Mouse (Mus musculus) hindbrain, postnatal 0 days (tissue): ENCODE data around the gene Olfr1224-ps1. TPM values are rescaled to one million over a fixed set of nuclear protein-coding genes. Genes with fewer than 3 reads are reported as not detected.

Experiments used
- ATAC-seq: fragments of 200-750 bp; cut with Nextera tagmentation; 2 replicates; pipeline ENCODE4 v1.8.0; 2017; ENCODE audit warnings: mild to moderate bottlenecking, moderate TSS enrichment, moderate library complexity
- DNase-seq: peaks from one replicate; pipeline ENCODE4 v3.0.0-alpha.2; 2015; ENCODE audit warnings: low spot score
- H3K27ac ChIP-seq: fragments of 300-500 bp; sonication (generic); 2 replicates; pipeline ENCODE4 v1.5.1; 2014; ENCODE audit warnings: mild to moderate bottlenecking
- H3K27me3 ChIP-seq: fragments of 300-500 bp; sonication (generic); 2 replicates; pipeline ENCODE4 v1.6.1; 2014; ENCODE audit warnings: low read length, mixed read lengths; ENCODE audit not compliant: insufficient read depth
- H3K36me3 ChIP-seq: fragments of 300-500 bp; sonication (generic); 2 replicates; pipeline ENCODE4 v1.6.1; 2014; ENCODE audit warnings: low read length, mixed read lengths; ENCODE audit not compliant: insufficient read depth
- H3K4me1 ChIP-seq: fragments of 300-500 bp; sonication (generic); 2 replicates; pipeline ENCODE4 v1.6.1; 2014; ENCODE audit warnings: antibody characterized with exemption, low read length, mixed read lengths; ENCODE audit not compliant: insufficient read depth
- H3K4me2 ChIP-seq: fragments of 300-500 bp; sonication (generic); 2 replicates; pipeline ENCODE4 v1.6.1; 2014; ENCODE audit warnings: low read depth, mild to moderate bottlenecking, low read length, moderate library complexity, mixed read lengths
- H3K4me3 ChIP-seq: fragments of 300-500 bp; sonication (generic); 2 replicates; pipeline ENCODE4 v1.5.1; 2014; ENCODE audit warnings: low read length
- H3K9ac ChIP-seq: fragments of 300-500 bp; sonication (generic); replicated peaks from 2 replicates; pipeline ENCODE4 v1.6.1; 2014; ENCODE audit warnings: mild to moderate bottlenecking, low read length, moderate library complexity, mixed read lengths
- H3K9me3 ChIP-seq: fragments of 300-500 bp; sonication (generic); 2 replicates; pipeline ENCODE4 v1.6.1; 2016; ENCODE audit warnings: low read length, mixed read lengths
- CTCF ChIP-seq: IDR thresholded peaks from 2 replicates; pipeline ENCODE4 v1.5.1; 2016; ENCODE audit warnings: antibody characterized with exemption, control low read depth, low read depth
- WGBS: fragments of 180-500 bp; shearing (Covaris S2); extraction: QIAGEN DNeasy Blood & Tissue Kit; methylation state at CpG from one replicate; pipeline ENCODE4 v1.1.7; 2014; 5-methylcytosine and 5-hydroxymethylcytosine counted together
- polyA plus RNA-seq: library from polyadenylated mRNA; unstranded; fragments of >200 nt; fragmentation: Nextera tagmentation; extraction: Ambion mirVana; gene quantifications from 2 replicates; pipeline ENCODE4 v1.2.1, GENCODE M21; 2015
- total RNA-seq: library from RNA; depleted of rRNA; stranded (reverse); fragments of >200 nt; gene quantifications from 2 replicates; pipeline ENCODE4 v1.2.3, GENCODE M21; 2014; rRNA removed

The Olfr1224-ps1 gene
- total and polyA plus RNA-seq, 2 experiments from 2014 or later = not detected

- no peak for TF ChIP-seq CTCF
- no peak within 1 kb of the TSS for H3K9ac ChIP-seq
- H3K36me3 ChIP-seq = no peaks in the 10 kb centered on the region
- 93% methylated on average over 2 of the region's 2 CpGs for WGBS
- no peak within 1 kb of the TSS for H3K27ac ChIP-seq
- H3K4me3 ChIP-seq = no peak within 1 kb of the TSS
- no peak for DNase-seq
- no peaks in the 10 kb centered on the region for H3K27me3 ChIP-seq
- H3K4me2 ChIP-seq = no peak within 1 kb of the TSS
- ATAC-seq = no peak
- no peaks in the 10 kb centered on the region for H3K4me1 ChIP-seq
- no peaks in the 10 kb centered on the region for H3K9me3 ChIP-seq
Measured at GRCm38 (mm10) chr2:89117183-89117582, 46.7 kb downstream of the Olfr1224-ps1 start, which contains the start of gene Olfr1221. Gene Olfr1221 (minus strand): TSS chr2:89117283.

GRCm38 (mm10) chr2:89106735-89107134 lies 57.2 kb downstream of the Olfr1224-ps1 start, which contains the start of gene Olfr1220:
Gene Olfr1220 (minus strand): TSS chr2:89106835.
- Histone ChIP-seq H3K4me3 (no peak within 1 kb of the TSS), H3K27me3 (no peaks in the 10 kb centered on the region), H3K4me2 (no peak within 1 kb of the TSS), H3K27ac (no peak within 1 kb of the TSS), H3K4me1 (no peaks in the 10 kb centered on the region), H3K9me3 (no peaks in the 10 kb centered on the region), H3K36me3 (no peaks in the 10 kb centered on the region), H3K9ac (no peak within 1 kb of the TSS)
- no peak for TF ChIP-seq CTCF
- no peak for DNase-seq
- no peak for ATAC-seq
- 79% methylated on average over 3 of the region's 3 CpGs for WGBS

- Histone ChIP-seq H3K27ac (no peak overlapping the region), H3K4me1 (no peaks in the 10 kb centered on the region), H3K9ac (no peak overlapping the region), H3K36me3 (no peaks in the 10 kb centered on the region), H3K27me3 (no peaks in the 10 kb centered on the region), H3K9me3 (no peaks in the 10 kb centered on the region), H3K4me3 (no peak overlapping the region), H3K4me2 (no peak overlapping the region)
- ATAC-seq = no peak
- no peak for TF ChIP-seq CTCF
- DNase-seq = no peak
Measured at GRCm38 (mm10) chr2:89105651-89106050, 58.2 kb downstream of the Olfr1224-ps1 start.

Other genes with a start within 250 kb of the Olfr1224-ps1 start
- gene Olfr1209, start 248.9 kb downstream of the Olfr1224-ps1 start, total RNA-seq = not detected in 2 replicates
- not detected in 2 replicates for gene Olfr1209, start 248.9 kb downstream of the Olfr1224-ps1 start, polyA plus RNA-seq
- not detected in 2 replicates for gene Olfr1211, start 226.0 kb downstream of the Olfr1224-ps1 start, total RNA-seq
- gene Olfr1211, start 226.0 kb downstream of the Olfr1224-ps1 start, polyA plus RNA-seq = not detected in 2 replicates
- gene Olfr1212, start 210.1 kb downstream of the Olfr1224-ps1 start, total RNA-seq = not detected in 2 replicates
- gene Olfr1212, start 210.1 kb downstream of the Olfr1224-ps1 start, polyA plus RNA-seq = not detected in 2 replicates
- gene Gm13762, start 183.8 kb downstream of the Olfr1224-ps1 start, total RNA-seq = not detected in 2 replicates
- not detected in 2 replicates for gene Gm13762, start 183.8 kb downstream of the Olfr1224-ps1 start, polyA plus RNA-seq
- gene Olfr1214, start 171.4 kb downstream of the Olfr1224-ps1 start, total RNA-seq = not detected in 2 replicates
- gene Olfr1214, start 171.4 kb downstream of the Olfr1224-ps1 start, polyA plus RNA-seq = not detected in 2 replicates
- not detected in 2 replicates for gene Olfr1215, start 157.1 kb downstream of the Olfr1224-ps1 start, total RNA-seq
- not detected in 2 replicates for gene Olfr1215, start 157.1 kb downstream of the Olfr1224-ps1 start, polyA plus RNA-seq
- gene Olfr1216, start 145.8 kb downstream of the Olfr1224-ps1 start, total RNA-seq = not detected in 2 replicates
- gene Olfr1216, start 145.8 kb downstream of the Olfr1224-ps1 start, polyA plus RNA-seq = not detected in 2 replicates
- gene Olfr1217, start 132.0 kb downstream of the Olfr1224-ps1 start, total RNA-seq = not detected in 2 replicates
- gene Olfr1217, start 132.0 kb downstream of the Olfr1224-ps1 start, polyA plus RNA-seq = not detected in 2 replicates
- gene Olfr1218, start 102.9 kb downstream of the Olfr1224-ps1 start, total RNA-seq = not detected in 2 replicates
- gene Olfr1218, start 102.9 kb downstream of the Olfr1224-ps1 start, polyA plus RNA-seq = not detected in 2 replicates
- not detected in 2 replicates for gene Olfr1219, start 80.6 kb downstream of the Olfr1224-ps1 start, total RNA-seq
- not detected in 2 replicates for gene Olfr1219, start 80.6 kb downstream of the Olfr1224-ps1 start, polyA plus RNA-seq
- gene Olfr1220, start 57.3 kb downstream of the Olfr1224-ps1 start, total RNA-seq = not detected in 2 replicates
- gene Olfr1220, start 57.3 kb downstream of the Olfr1224-ps1 start, polyA plus RNA-seq = not detected in 2 replicates
- gene Olfr1221, start 46.8 kb downstream of the Olfr1224-ps1 start, total RNA-seq = not detected in 2 replicates
- not detected in 2 replicates for gene Olfr1221, start 46.8 kb downstream of the Olfr1224-ps1 start, polyA plus RNA-seq
- gene Olfr1222, start 31.0 kb downstream of the Olfr1224-ps1 start, total RNA-seq = not detected in 2 replicates
- not detected in 2 replicates for gene Olfr1222, start 31.0 kb downstream of the Olfr1224-ps1 start, polyA plus RNA-seq
- gene Olfr1223, start 12.5 kb downstream of the Olfr1224-ps1 start, total RNA-seq = not detected in 2 replicates
- not detected in 2 replicates for gene Olfr1223, start 12.5 kb downstream of the Olfr1224-ps1 start, polyA plus RNA-seq
- not detected in 2 replicates for gene Olfr1225, start 10.6 kb upstream of the Olfr1224-ps1 start, total RNA-seq
- not detected in 2 replicates for gene Olfr1225, start 10.6 kb upstream of the Olfr1224-ps1 start, polyA plus RNA-seq
- gene Olfr1226, start 36.0 kb upstream of the Olfr1224-ps1 start, total RNA-seq = not detected in 2 replicates
- not detected in 2 replicates for gene Olfr1226, start 36.0 kb upstream of the Olfr1224-ps1 start, polyA plus RNA-seq
- not detected in 2 replicates for gene Olfr1228, start 90.0 kb upstream of the Olfr1224-ps1 start, total RNA-seq
- not detected in 2 replicates for gene Olfr1228, start 90.0 kb upstream of the Olfr1224-ps1 start, polyA plus RNA-seq
- gene Olfr1229, start 123.9 kb upstream of the Olfr1224-ps1 start, total RNA-seq = not detected in 2 replicates
- gene Olfr1229, start 123.9 kb upstream of the Olfr1224-ps1 start, polyA plus RNA-seq = not detected in 2 replicates
- gene Olfr1230, start 133.2 kb upstream of the Olfr1224-ps1 start, total RNA-seq = not detected in 2 replicates
- gene Olfr1230, start 133.2 kb upstream of the Olfr1224-ps1 start, polyA plus RNA-seq = not detected in 2 replicates
- not detected in 2 replicates for gene Olfr1231, start 143.0 kb upstream of the Olfr1224-ps1 start, total RNA-seq
- not detected in 2 replicates for gene Olfr1231, start 143.0 kb upstream of the Olfr1224-ps1 start, polyA plus RNA-seq
- not detected in 2 replicates for gene Olfr1232, start 165.6 kb upstream of the Olfr1224-ps1 start, total RNA-seq
- gene Olfr1232, start 165.6 kb upstream of the Olfr1224-ps1 start, polyA plus RNA-seq = not detected in 2 replicates
- gene Olfr1233, start 178.3 kb upstream of the Olfr1224-ps1 start, total RNA-seq = not detected in 2 replicates
- not detected in 2 replicates for gene Olfr1233, start 178.3 kb upstream of the Olfr1224-ps1 start, polyA plus RNA-seq
- gene Olfr1234, start 200.8 kb upstream of the Olfr1224-ps1 start, total RNA-seq = not detected in 2 replicates
- not detected in 2 replicates for gene Olfr1234, start 200.8 kb upstream of the Olfr1224-ps1 start, polyA plus RNA-seq
- not detected in 2 replicates for gene Olfr1238, start 245.6 kb upstream of the Olfr1224-ps1 start, total RNA-seq
- gene Olfr1238, start 245.6 kb upstream of the Olfr1224-ps1 start, polyA plus RNA-seq = not detected in 2 replicates